8 mouse cellular contexts compared by ENCODE assay signal in the genomic region with DNA sequence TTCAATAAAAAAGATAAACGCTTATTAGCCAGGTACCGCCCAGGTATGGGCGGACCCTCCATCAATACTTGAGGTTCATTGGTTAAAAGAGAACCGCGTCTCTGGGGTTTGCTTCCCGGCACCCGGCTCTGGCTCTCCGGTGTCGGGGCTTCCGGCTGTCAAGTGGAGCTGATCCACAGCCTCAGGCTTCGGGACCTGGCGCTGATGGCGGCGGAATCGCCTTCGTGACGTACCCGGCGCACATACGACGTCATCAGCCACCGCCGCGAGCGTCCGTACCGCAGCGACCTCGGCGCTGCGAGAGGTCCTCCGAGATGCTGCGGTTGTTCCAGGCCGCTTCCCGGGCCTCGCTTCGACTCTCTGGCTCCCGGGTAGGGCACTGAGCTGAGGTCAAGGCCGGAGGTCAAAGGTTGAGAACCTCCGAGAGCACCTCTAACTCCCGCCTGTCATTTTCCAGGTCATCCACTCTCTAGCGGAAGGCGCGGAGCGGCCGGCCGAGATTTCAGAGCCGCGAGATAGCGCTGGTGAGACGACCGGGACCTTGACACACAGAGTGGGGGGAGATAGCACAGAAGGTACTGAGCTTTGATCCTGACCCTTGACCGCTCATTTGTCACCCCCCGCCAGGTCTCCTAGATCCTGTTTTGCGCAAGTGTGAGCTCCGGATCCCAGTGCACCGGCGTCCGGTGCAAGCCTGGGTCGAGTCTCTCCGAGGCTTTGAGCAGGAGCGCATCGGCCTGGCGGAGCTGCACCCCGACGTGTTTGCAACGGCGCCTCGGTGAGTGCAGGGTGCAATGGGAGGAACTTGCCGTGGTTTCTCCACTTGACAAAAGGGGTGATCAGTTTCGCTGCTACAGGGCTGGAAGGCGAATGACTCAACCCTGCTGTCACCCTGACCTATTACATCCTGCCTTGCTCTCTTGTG. TPM values are rescaled to one million over a fixed set of nuclear protein-coding genes. Genes with fewer than 3 reads are reported as not detected.
DNase-seq lines count a peak whose midpoint lies in the region; ATAC-seq and TF ChIP-seq lines count a peak whose summit lies in the region.

A gene (plus strand): TSS at position 112 of the 925 bp plus-strand sequence.

- H3K27ac ChIP-seq in MEL (ENCODE audit: control insufficient read depth, low read depth, low read length) = peak within 1 kb of the TSS; percentile 64
- peak within 1 kb of the TSS; percentile 39 for H3K27ac ChIP-seq in cerebellum, adult 2 months (ENCODE audit: insufficient read depth, low read length)
- H3K27ac ChIP-seq in lung, embryonic 16.5 days (ENCODE audit: low read length) = peak within 1 kb of the TSS; percentile 84

- H3K9me3 ChIP-seq in MEL (replicated peaks; ENCODE audit: insufficient read depth, low read length) = no peaks in the 10 kb centered on the region
- H3K9me3 ChIP-seq in lung, embryonic 16.5 days (ENCODE audit: control insufficient read depth, low read length) = no peaks in the 10 kb centered on the region

- peaks cover 5 to 14% of the 10 kb centered on the region in 2 experiments for H3K4me1 ChIP-seq in MEL (ENCODE audit: control insufficient read depth in 1 of 2, insufficient read depth in 2 of 2, low read length in 2 of 2)
- H3K4me1 ChIP-seq in cerebellum, adult 2 months (ENCODE audit: control insufficient read depth, insufficient read depth, low read length) = peaks cover 10% of the 10 kb centered on the region; the same call in 1 of the 2 replicates
- H3K4me1 ChIP-seq in lung, embryonic 16.5 days (replicated peaks; ENCODE audit: control insufficient read depth, insufficient read depth, low read length) = peaks cover 11% of the 10 kb centered on the region

- peak; percentile 100 for DNase-seq in MEL (ENCODE audit: low read depth, low spot score)
- DNase-seq in cerebellum, adult 2 months = peak; percentile 92 to 95
- peak; percentile 90 for DNase-seq in forelimb bud, embryonic 11.5 days (ENCODE audit: low read depth, low spot score)
- peak; percentile 67 for DNase-seq in layer of hippocampus, adult 9-10 months (ENCODE audit: low spot score)
- peak; percentile 71 for DNase-seq in ovary, postnatal 10 days (ENCODE audit: low spot score)
- DNase-seq in thymus, postnatal 10 days (ENCODE audit: low spot score in 2 of 2) = peak; percentile 69 to 83

- peaks cover 9% of the 10 kb centered on the region for H3K79me2 ChIP-seq in MEL (ENCODE audit: control insufficient read depth, insufficient read depth, low read length, poor library complexity)

- H3K27me3 ChIP-seq in MEL (ENCODE audit: control insufficient read depth in 1 of 2, insufficient read depth in 2 of 2, low read length in 2 of 2) = no peaks in the 10 kb centered on the region
- no peaks in the 10 kb centered on the region for H3K27me3 ChIP-seq in cerebellum, adult 2 months (ENCODE audit: control insufficient read depth, insufficient read depth, low read length)
- no peaks in the 10 kb centered on the region for H3K27me3 ChIP-seq in lung, embryonic 16.5 days (ENCODE audit: control insufficient read depth, insufficient read depth, low read depth, low read length)

- TF ChIP-seq CTCF in MEL (IDR thresholded peaks at IDR 0.05 in 2 of 3, conservative IDR thresholded peaks at IDR 0.05 in 1 of 3; ENCODE audit: control insufficient read depth in 1 of 3, insufficient read depth in 1 of 3, low read depth in 2 of 3, low read length in 3 of 3, poor library complexity in 1 of 3, severe bottlenecking in 1 of 3) = no peak
- no peak for TF ChIP-seq CTCF in cerebellum, adult 2 months (IDR thresholded peaks at IDR 0.05; ENCODE audit: borderline replicate concordance, insufficient read depth, low read depth, low read length)

- H3K36me3 ChIP-seq in MEL (ENCODE audit: control insufficient read depth in 1 of 2, insufficient read depth in 2 of 2, low read length in 2 of 2) = peaks cover 3 to 15% of the 10 kb centered on the region in 2 experiments
- peaks cover 22% of the 10 kb centered on the region for H3K36me3 ChIP-seq in lung, embryonic 16.5 days (ENCODE audit: control insufficient read depth, insufficient read depth, low read length)

- peak in 1 of 2 experiments; percentile 100; a peak in 2 of 4 replicates for TF ChIP-seq POLR2A in MEL (IDR thresholded peaks at IDR 0.05; ENCODE audit: control insufficient read depth in 1 of 2, insufficient read depth in 1 of 2, low read depth in 1 of 2, low read length in 2 of 2, poor library complexity in 1 of 2)
- TF ChIP-seq POLR2A in cerebellum, adult 2 months (IDR thresholded peaks at IDR 0.05; ENCODE audit: borderline replicate concordance, insufficient read depth, low read length) = peak; percentile 98

- WGBS in cerebellum, adult 2 months = under 1% methylated on average over 72 of the region's 72 CpGs
- WGBS in lung, embryonic 16.5 days = under 1% methylated on average over 72 of the region's 72 CpGs

- H3K4me3 ChIP-seq in MEL (ENCODE audit: control insufficient read depth in 1 of 2, insufficient read depth in 1 of 2, low read depth in 2 of 2, low read length in 2 of 2) = peak within 1 kb of the TSS; percentile 65 to 69
- H3K4me3 ChIP-seq in cerebellum, adult 2 months (replicated peaks; ENCODE audit: insufficient read depth, low read depth, low read length) = peak within 1 kb of the TSS; percentile 68
- peak within 1 kb of the TSS; percentile 91 for H3K4me3 ChIP-seq in lung, embryonic 16.5 days (ENCODE audit: low read length)

- H3K4me2 ChIP-seq in lung, embryonic 16.5 days (ENCODE audit: low read depth, low read length) = peak within 1 kb of the TSS; percentile 77

- no peak for TF ChIP-seq RAD21 in MEL (IDR thresholded peaks at IDR 0.05; ENCODE audit: low read depth, low read length)

- TF ChIP-seq EP300 in MEL (IDR thresholded peaks at IDR 0.05; ENCODE audit: low read depth in 1 of 2, low read length in 2 of 2) = no peak

- peak within 1 kb of the TSS; percentile 70 for H3K9ac ChIP-seq in MEL (ENCODE audit: control insufficient read depth, low read depth, low read length, poor library complexity, severe bottlenecking)
- peak within 1 kb of the TSS; percentile 89 for H3K9ac ChIP-seq in lung, embryonic 16.5 days (ENCODE audit: low read length)

- peak; percentile 81 to 96 for ATAC-seq in hematopoietic stem cell, adult 5-6 weeks (replicated peaks in 1 of 2; ENCODE audit: insufficient read depth in 1 of 2, low FRiP score in 2 of 2, low TSS enrichment in 1 of 2, low read depth in 1 of 2, poor library complexity in 2 of 2, severe bottlenecking in 2 of 2)
- ATAC-seq in lung, embryonic 16.5 days (ENCODE audit: low read depth) = peak; percentile 84

TF ChIP-seq in MEL, 35 proteins besides CTCF, POLR2A, EP300 and RAD21:
- no peak for TF ChIP-seq ETS1 (IDR thresholded peaks at IDR 0.05; ENCODE audit: low read depth, low read length)
- TF ChIP-seq UBTF (IDR thresholded peaks at IDR 0.05; ENCODE audit: borderline replicate concordance, insufficient read depth, low read depth, low read length) = peak; percentile 98
- TF ChIP-seq MEF2A (IDR thresholded peaks at IDR 0.05; ENCODE audit: extremely low read depth, insufficient replicate concordance, low read depth, low read length, poor library complexity, severe bottlenecking) = no peak
- TF ChIP-seq MYB (IDR thresholded peaks at IDR 0.05; ENCODE audit: low read depth, low read length) = no peak
- peak; percentile 38 for TF ChIP-seq POLR2AphosphoS5 (IDR thresholded peaks at IDR 0.05; ENCODE audit: borderline replicate concordance, low read depth, low read length)
- peak; percentile 80; the same call in 1 of the 2 replicates for TF ChIP-seq GATA1 (IDR thresholded peaks at IDR 0.05; ENCODE audit: low read depth, low read length)
- peak; percentile 90 for TF ChIP-seq TBP (IDR thresholded peaks at IDR 0.05; ENCODE audit: low read depth, low read length)
- TF ChIP-seq MAFK (IDR thresholded peaks at IDR 0.05; ENCODE audit: borderline replicate concordance, low read depth, low read length) = no peak

RNA-seq across cellular contexts. Expression of the gene that starts here (rescaled TPM):
- total RNA-seq in MEL (2012; rRNA removed) = 280 and 282 TPM in 2 replicates
- 100 to 1,000 TPM in 1 of 2 experiments, not detected in 1; 474 TPM for polyA plus RNA-seq in MEL (2012; ENCODE audit: insufficient read depth in 1 of 2, insufficient read length in 2 of 2, low read depth in 1 of 2, low replicate concordance in 2 of 2, missing spikeins in 1 of 2)
- polyA plus RNA-seq in cerebellum, adult 2 months (2012; rRNA removed) = 135 and 139 TPM in 2 replicates
- 26.6 and 35.2 TPM in 2 replicates for total RNA-seq in hematopoietic stem cell, adult 5-6 weeks (2017)
- 156 TPM in 2 replicates for polyA plus RNA-seq in lung, embryonic 16.5 days (2015; fragmentation: Nextera tagmentation; extraction: Ambion mirVana)

Comparison
In these comparisons a context has a peak if more than half of its experiments do, and no peak if none do; other contexts are left out.
1. Peak in every context shown above with its lines: DNase-seq, ATAC-seq, H3K4me3 ChIP-seq and H3K27ac ChIP-seq.